Mouse (Mus musculus) intestine, embryonic 16.5 days (tissue): Measurements from ENCODE around the gene Psmc3. TPM values are rescaled to one million over a fixed set of nuclear protein-coding genes. Genes with fewer than 3 reads are reported as not detected.

ENCODE experiments used
- ATAC-seq: fragments of 200-750 bp; cut with Nextera tagmentation; 2 replicates; pipeline ENCODE4 v1.8.0; 2017; ENCODE audit warnings: moderate TSS enrichment, moderate library complexity
- H3K27ac ChIP-seq: fragments of 300-500 bp; sonication (generic); 2 replicates; pipeline ENCODE4 v1.5.1; 2014; ENCODE audit warnings: mild to moderate bottlenecking, low read length
- H3K27me3 ChIP-seq: fragments of 300-500 bp; sonication (generic); replicated peaks from 2 replicates; pipeline ENCODE4 v1.6.1; 2014; ENCODE audit warnings: low read length, control low read depth, mixed read lengths; ENCODE audit not compliant: control insufficient read depth, insufficient read depth
- H3K36me3 ChIP-seq: fragments of 300-500 bp; sonication (generic); 2 replicates; pipeline ENCODE4 v1.6.1; 2014; ENCODE audit warnings: low read length, control low read depth; ENCODE audit not compliant: control insufficient read depth, insufficient read depth
- H3K4me1 ChIP-seq: fragments of 300-500 bp; sonication (generic); 2 replicates; pipeline ENCODE4 v1.6.1; 2014; ENCODE audit warnings: low read length, control low read depth, mixed read lengths; ENCODE audit not compliant: control insufficient read depth, insufficient read depth
- H3K4me2 ChIP-seq: fragments of 300-500 bp; sonication (generic); 2 replicates; pipeline ENCODE4 v1.6.1; 2014; ENCODE audit warnings: low read depth, low read length, control low read depth
- H3K4me3 ChIP-seq: fragments of 300-500 bp; sonication (generic); 2 replicates; pipeline ENCODE4 v1.5.1; 2014; ENCODE audit warnings: mild to moderate bottlenecking, low read length
- H3K9ac ChIP-seq: fragments of 300-500 bp; sonication (generic); 2 replicates; pipeline ENCODE4 v1.6.1; 2014; ENCODE audit warnings: low read depth, low read length
- H3K9me3 ChIP-seq: fragments of 300-500 bp; sonication (generic); 2 replicates; pipeline ENCODE4 v1.6.1; 2016; ENCODE audit warnings: low read length, control low read depth; ENCODE audit not compliant: control insufficient read depth
- WGBS: fragments of 180-500 bp; shearing (Covaris S2); extraction: QIAGEN DNeasy Blood & Tissue Kit; methylation state at CpG from one replicate; pipeline ENCODE4 v1.1.7; 2014; 5-methylcytosine and 5-hydroxymethylcytosine counted together
- polyA plus RNA-seq: library from polyadenylated mRNA; unstranded; fragments of >200 nt; fragmentation: Nextera tagmentation; extraction: Ambion mirVana; gene quantifications from 2 replicates; pipeline ENCODE4 v1.2.1, GENCODE M21; 2015

The Psmc3 gene
- polyA plus RNA-seq, 1 experiment from 2014 or later = 252 TPM

GRCm38 (mm10) chr2:91062779-91063606, 9.2 kb downstream of the Psmc3 start:
- H3K4me3 ChIP-seq = no peak overlapping the region
- peaks cover 19% of the 10 kb centered on the region for H3K36me3 ChIP-seq
- no peaks in the 10 kb centered on the region for H3K9me3 ChIP-seq
- ATAC-seq = no peak
- peaks cover 5% of the 10 kb centered on the region; the same call in 1 of the 2 replicates for H3K4me1 ChIP-seq
- no peak overlapping the region for H3K4me2 ChIP-seq
- no peaks in the 10 kb centered on the region for H3K27me3 ChIP-seq
- no peak overlapping the region for H3K27ac ChIP-seq
- no peak overlapping the region for H3K9ac ChIP-seq
- 89% methylated on average over 16 of the region's 16 CpGs for WGBS

GRCm38 (mm10) chr2:91064211-91064610, 10.4 kb downstream of the Psmc3 start:
- H3K9ac ChIP-seq = no peak overlapping the region
- H3K4me1 ChIP-seq = peaks cover 13% of the 10 kb centered on the region
- no peak for ATAC-seq
- H3K27me3 ChIP-seq = no peaks in the 10 kb centered on the region
- WGBS = 85% methylated on average over 6 of the region's 6 CpGs
- no peak overlapping the region for H3K4me3 ChIP-seq
- H3K36me3 ChIP-seq = peaks cover 11% of the 10 kb centered on the region
- H3K27ac ChIP-seq = no peak overlapping the region
- H3K4me2 ChIP-seq = no peak overlapping the region
- no peaks in the 10 kb centered on the region for H3K9me3 ChIP-seq

- no peak for ATAC-seq
- Histone ChIP-seq H3K27me3 (no peaks in the 10 kb centered on the region), H3K36me3 (peaks cover 7% of the 10 kb centered on the region), H3K4me1 (peaks cover 17% of the 10 kb centered on the region), H3K27ac (no peak overlapping the region), H3K9me3 (no peaks in the 10 kb centered on the region), H3K9ac (no peak overlapping the region), H3K4me3 (no peak overlapping the region), H3K4me2 (no peak overlapping the region)
- 51% methylated on average over 3 of the region's 3 CpGs for WGBS
These were observed 11.7 kb downstream of the Psmc3 start for GRCm38 (mm10) chr2:91065544-91065943.

GRCm38 (mm10) chr2:91066455-91066854, 12.6 kb downstream of the Psmc3 start:
- ATAC-seq = no peak
- 84% methylated on average over 3 of the region's 3 CpGs for WGBS
- no peak overlapping the region for H3K4me3 ChIP-seq
- H3K9ac ChIP-seq = no peak overlapping the region
- H3K27ac ChIP-seq = no peak overlapping the region
- no peak overlapping the region for H3K4me2 ChIP-seq
- H3K27me3 ChIP-seq = no peaks in the 10 kb centered on the region
- H3K4me1 ChIP-seq = peaks cover 17% of the 10 kb centered on the region
- H3K9me3 ChIP-seq = no peaks in the 10 kb centered on the region
- peaks cover 7% of the 10 kb centered on the region for H3K36me3 ChIP-seq

- H3K27ac ChIP-seq = no peak overlapping the region
- WGBS = 61% methylated on average over 13 of the region's 13 CpGs
- H3K27me3 ChIP-seq = no peaks in the 10 kb centered on the region
- no peaks in the 10 kb centered on the region for H3K36me3 ChIP-seq
- ATAC-seq = no peak
- H3K4me3 ChIP-seq = peak overlapping the region; percentile 71; the same call in 1 of the 2 replicates
- H3K4me1 ChIP-seq = peaks cover 13% of the 10 kb centered on the region
- peak overlapping the region; percentile 94 for H3K4me2 ChIP-seq
- H3K9ac ChIP-seq = peak overlapping the region; percentile 78
- no peaks in the 10 kb centered on the region for H3K9me3 ChIP-seq
These were observed 14.5 kb downstream of the Psmc3 start for GRCm38 (mm10) chr2:91068162-91068871.

- 49% methylated on average over 6 of the region's 6 CpGs for WGBS
- Histone ChIP-seq H3K9me3 (no peaks in the 10 kb centered on the region), H3K4me1 (peaks cover 13% of the 10 kb centered on the region), H3K27me3 (no peaks in the 10 kb centered on the region), H3K9ac (peak overlapping the region; percentile 78), H3K27ac (no peak overlapping the region), H3K36me3 (no peaks in the 10 kb centered on the region), H3K4me3 (peak overlapping the region; percentile 71), H3K4me2 (peak overlapping the region; percentile 94)
- ATAC-seq = no peak
These were observed 15.0 kb downstream of the Psmc3 start for GRCm38 (mm10) chr2:91068872-91069165.

- Histone ChIP-seq H3K4me1 (peaks cover 13% of the 10 kb centered on the region), H3K36me3 (no peaks in the 10 kb centered on the region), H3K4me2 (peak overlapping the region; percentile 94), H3K27ac (peak overlapping the region; percentile 85), H3K27me3 (no peaks in the 10 kb centered on the region), H3K4me3 (peak overlapping the region; percentile 71), H3K9me3 (no peaks in the 10 kb centered on the region), H3K9ac (peak overlapping the region; percentile 78)
- 7% methylated on average over 14 of the region's 14 CpGs for WGBS
- ATAC-seq = peak; percentile 3
These were observed 15.6 kb downstream of the Psmc3 start for GRCm38 (mm10) chr2:91069306-91070000.

GRCm38 (mm10) chr2:91070076-91070800, 16.4 kb downstream of the Psmc3 start, which contains the start of gene Slc39a13:
TSS of gene Slc39a13 (minus strand) at chr2:91070417.
- peaks cover 13% of the 10 kb centered on the region for H3K4me1 ChIP-seq
- H3K4me3 ChIP-seq = peak within 1 kb of the TSS; percentile 71
- peak within 1 kb of the TSS; percentile 78 for H3K9ac ChIP-seq
- no peaks in the 10 kb centered on the region for H3K36me3 ChIP-seq
- peak within 1 kb of the TSS; percentile 94 for H3K4me2 ChIP-seq
- H3K27me3 ChIP-seq = no peaks in the 10 kb centered on the region
- WGBS = under 1% methylated on average over 65 of the region's 69 CpGs
- H3K9me3 ChIP-seq = no peaks in the 10 kb centered on the region
- peak; percentile 97 for ATAC-seq
- H3K27ac ChIP-seq = peak within 1 kb of the TSS; percentile 85

GRCm38 (mm10) chr2:91071059-91071458, 17.2 kb downstream of the Psmc3 start:
- Histone ChIP-seq H3K4me1 (peaks cover 13% of the 10 kb centered on the region), H3K9me3 (no peaks in the 10 kb centered on the region), H3K27me3 (no peaks in the 10 kb centered on the region), H3K4me2 (peak overlapping the region; percentile 94), H3K27ac (no peak overlapping the region), H3K4me3 (peak overlapping the region; percentile 71), H3K9ac (peak overlapping the region; percentile 78), H3K36me3 (no peaks in the 10 kb centered on the region)
- 83% methylated on average over 10 of the region's 10 CpGs for WGBS
- ATAC-seq = no peak
